Mouse (Mus musculus): ENCODE data around the gene Tbck.

GRCm38 (mm10) chr3:132801910-132802309 lies 118.0 kb downstream of the Tbck start:
- no peak for TF ChIP-seq CTCF (IDR thresholded peaks at IDR 0.05)
- no peak for TF ChIP-seq EP300 (IDR thresholded peaks at IDR 0.05)
